ENCODE assay signal across 27 mouse cellular contexts in the genomic region with DNA sequence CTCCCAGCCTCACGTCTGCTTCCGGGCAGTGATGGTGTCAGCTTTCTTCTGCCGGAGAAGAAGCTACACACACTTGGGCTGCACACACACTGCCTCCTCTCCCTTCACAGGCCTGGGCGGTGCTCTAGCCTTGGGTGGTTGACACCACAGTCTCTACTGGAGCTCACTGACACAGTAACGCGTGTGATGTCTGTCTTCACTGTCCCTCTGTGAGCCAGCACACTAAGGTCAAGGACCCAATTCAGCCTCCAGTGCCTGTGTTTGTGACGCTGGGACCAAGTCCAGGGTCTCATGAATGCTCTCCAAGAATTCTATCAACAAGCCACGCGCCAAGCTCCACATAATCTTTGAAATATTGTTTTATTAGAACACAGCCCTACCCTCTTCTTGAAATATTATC. TPM values are rescaled to one million over a fixed set of nuclear protein-coding genes. Genes with fewer than 3 reads are reported as not detected.
DNase-seq lines count a peak whose midpoint lies in the region; ATAC-seq and TF ChIP-seq lines count a peak whose summit lies in the region.
"Had no signal": no experiment of that assay in that cellular context is flagged by ENCODE, and none has a peak within 500 bp of the region (broad histone marks: within the 10 kb centered on the region; RNA-seq: fewer than 3 reads in every experiment).

No protein-coding gene starts in this region.

- TF ChIP-seq CTCF in liver, adult 2 months (IDR thresholded peaks at IDR 0.05; ENCODE audit: low read depth, low read length) = no peak

- H3K4me2 ChIP-seq in liver, embryonic 12.5 days = no peak overlapping the region
- H3K4me2 ChIP-seq: embryonic facial prominence, embryonic 12.5 days; embryonic facial prominence, embryonic 15.5 days; heart, embryonic 12.5 days; heart, embryonic 15.5 days; hindbrain, embryonic 13.5 days; intestine, embryonic 15.5 days had no signal

- no peak overlapping the region for H3K9ac ChIP-seq in liver, adult 2 months (ENCODE audit: low read depth, low read length)
- H3K9ac ChIP-seq in liver, embryonic 12.5 days = no peak overlapping the region
- H3K9ac ChIP-seq: embryonic facial prominence, embryonic 12.5 days; embryonic facial prominence, embryonic 15.5 days; forebrain, postnatal 0 days; heart, embryonic 12.5 days; heart, embryonic 15.5 days; hindbrain, embryonic 13.5 days; intestine, embryonic 15.5 days had no signal

- H3K4me1 ChIP-seq in liver, adult 2 months (ENCODE audit: control insufficient read depth, insufficient read depth, low read length) = no peaks in the 10 kb centered on the region
- H3K4me1 ChIP-seq in liver, embryonic 12.5 days = 0 out of 2 replicates have a peak, but pooled peaks cover 9% of the 10 kb centered on the region
- H3K4me1 ChIP-seq: embryonic facial prominence, embryonic 12.5 days; embryonic facial prominence, embryonic 15.5 days; hindbrain, embryonic 10.5 days; intestine, embryonic 15.5 days had no signal

- WGBS in liver, adult 2 months = 81% methylated on average over 9 of the region's 9 CpGs
- 79% methylated on average over 9 of the region's 9 CpGs for WGBS in liver, embryonic 12.5 days (ENCODE audit: insufficient replicate concordance)

- no peak overlapping the region for H3K4me3 ChIP-seq in liver, adult 2 months (ENCODE audit: insufficient read depth, low read depth, low read length)
- H3K4me3 ChIP-seq in liver, embryonic 12.5 days = no peak overlapping the region
- H3K4me3 ChIP-seq: embryonic facial prominence, embryonic 12.5 days; embryonic facial prominence, embryonic 15.5 days; heart, embryonic 12.5 days; heart, embryonic 15.5 days; hindbrain, embryonic 10.5 days; hindbrain, embryonic 13.5 days; intestine, embryonic 15.5 days had no signal

- H3K9me3 ChIP-seq in liver, embryonic 12.5 days (replicated peaks) = no peaks in the 10 kb centered on the region
- H3K9me3 ChIP-seq: embryonic facial prominence, embryonic 12.5 days; embryonic facial prominence, embryonic 15.5 days; heart, embryonic 12.5 days; heart, embryonic 15.5 days; hindbrain, embryonic 10.5 days; hindbrain, embryonic 13.5 days; intestine, embryonic 15.5 days had no signal

- H3K79me2 ChIP-seq in liver, adult 2 months (ENCODE audit: control insufficient read depth, insufficient read depth, low read length) = no peaks in the 10 kb centered on the region

- ATAC-seq in liver, embryonic 12.5 days = no peak
- ATAC-seq: activated CD4-positive, CD25-positive, alpha-beta regulatory T cell, adult 4 months; forebrain, embryonic 14.5 days; forebrain, postnatal 0 days; hindbrain, embryonic 16.5 days; intestine, embryonic 15.5 days had no signal

- peak; percentile 12 for DNase-seq in liver, adult 2 months (ENCODE audit: extremely low read depth, low read depth, low spot score)
- peak; percentile 44 for DNase-seq in adrenal gland, adult 8-10 months
- peak; percentile 18 for DNase-seq in adrenal gland, postnatal 25 days
- DNase-seq in left cerebral cortex, adult 18-20 months (ENCODE audit: low spot score in 2 of 2) = no peak
- DNase-seq in c-Kit-positive CD71-positive TER-119-positive erythroid progenitor cells, embryonic 14.5 days (ENCODE audit: low spot score) = no peak
- no peak for DNase-seq in kidney, postnatal 10 days
- DNase-seq: B cell, adult 2 months; cerebellum, adult 11-12 months; cerebellum, adult 9-10 months; cerebellum, postnatal 14 days; forebrain, postnatal 0 days; gastrocnemius, postnatal 25 days; heart, adult 18-20 months; heart, postnatal 10 days; heart, postnatal 36 days; kidney, adult 11 months had no signal

- H3K36me3 ChIP-seq in liver, adult 2 months (ENCODE audit: control insufficient read depth, insufficient read depth, low read length) = no peaks in the 10 kb centered on the region
- no peaks in the 10 kb centered on the region for H3K36me3 ChIP-seq in liver, embryonic 12.5 days
- H3K36me3 ChIP-seq: embryonic facial prominence, embryonic 15.5 days; hindbrain, embryonic 10.5 days; hindbrain, embryonic 13.5 days; intestine, embryonic 15.5 days had no signal

- no peak overlapping the region for H3K27ac ChIP-seq in liver, adult 2 months (replicated peaks; ENCODE audit: insufficient read depth, low read depth, low read length)
- no peak overlapping the region for H3K27ac ChIP-seq in liver, embryonic 12.5 days
- H3K27ac ChIP-seq: embryonic facial prominence, embryonic 12.5 days; embryonic facial prominence, embryonic 15.5 days; heart, embryonic 15.5 days; hindbrain, embryonic 10.5 days; hindbrain, embryonic 13.5 days; intestine, embryonic 15.5 days had no signal

- TF ChIP-seq POLR2A in liver, adult 2 months (IDR thresholded peaks at IDR 0.05; ENCODE audit: extremely low read depth, insufficient read depth, low read length) = no peak

- no peaks in the 10 kb centered on the region for H3K27me3 ChIP-seq in liver, adult 2 months (ENCODE audit: control insufficient read depth, insufficient read depth, low read length)
- H3K27me3 ChIP-seq in liver, embryonic 12.5 days (replicated peaks) = no peaks in the 10 kb centered on the region
- H3K27me3 ChIP-seq: embryonic facial prominence, embryonic 12.5 days; embryonic facial prominence, embryonic 15.5 days; heart, embryonic 12.5 days; heart, embryonic 15.5 days; hindbrain, embryonic 13.5 days; intestine, embryonic 15.5 days had no signal

RNA-seq across cellular contexts. Expression of a gene that starts 34.0 kb away (rescaled TPM):
- total RNA-seq in liver, adult 2 months (2014; rRNA removed) = 1.0 and 1.4 TPM in 2 replicates
- 0.87 and 1.2 TPM in 2 replicates for polyA plus RNA-seq in liver, adult 2 months (2012; rRNA removed)
- 18.2 and 18.7 TPM in 2 replicates for polyA plus RNA-seq in liver, embryonic 12.5 days (2016; fragmentation: Nextera tagmentation; extraction: Ambion mirVana)
- 1 to 10 TPM; 2.0 to 6.3 (median 3.3) TPM for total RNA-seq in adrenal gland, adult 8-10 months (2022)
- 2.0 TPM in 2 replicates for total RNA-seq in adrenal gland, postnatal 25 days (2021)
- total RNA-seq in left cerebral cortex, adult 18-20 months (2021) = 10 to 100 TPM; 12.3 to 12.4 TPM

Comparison
In these comparisons a context has a peak if more than half of its experiments do, and no peak if none do; other contexts are left out.
1. DNase-seq: peak in liver, adult 2 months (single experiment), adrenal gland, adult 8-10 months (single experiment) and adrenal gland, postnatal 25 days (single experiment); none in left cerebral cortex, adult 18-20 months (0 of 2), c-Kit-positive CD71-positive TER-119-positive erythroid progenitor cells, embryonic 14.5 days (single experiment) and kidney, postnatal 10 days (single experiment).